Mouse (Mus musculus) C2C12 (cell line): Measurements from ENCODE around the gene Tnfrsf4. TPM values are rescaled to one million over a fixed set of nuclear protein-coding genes. Genes with fewer than 3 reads are reported as not detected.

Experiments
- H3K27me3 ChIP-seq: one replicate; pipeline ENCODE4 v1.6.1; 2011; ENCODE audit not compliant: control insufficient read depth, insufficient read depth, insufficient read length
- H3K36me3 ChIP-seq: one replicate; pipeline ENCODE4 v1.6.1; 2011; ENCODE audit not compliant: control insufficient read depth, insufficient read depth
- H3K4me3 ChIP-seq: one replicate; pipeline ENCODE4 v1.5.1; 2011; ENCODE audit warnings: mild to moderate bottlenecking, control low read depth; ENCODE audit not compliant: poor library complexity, insufficient read depth, severe bottlenecking
- H3K79me2 ChIP-seq: one replicate; pipeline ENCODE4 v1.6.1; 2011; ENCODE audit not compliant: control insufficient read depth, insufficient read depth
- H3K79me3 ChIP-seq: one replicate; pipeline ENCODE4 v1.6.1; 2011; ENCODE audit warnings: low read depth, control low read depth
- H3ac ChIP-seq: one replicate; pipeline ENCODE3; 2011; ENCODE audit warnings: low read depth; ENCODE audit not compliant: control insufficient read depth, insufficient read length
- CEBPB ChIP-seq: IDR thresholded peaks from one replicate; pipeline ENCODE4 v1.6.1; 2011; ENCODE audit warnings: low read depth, mild to moderate bottlenecking, control low read depth, moderate library complexity
- CTCF ChIP-seq: IDR thresholded peaks from one replicate; pipeline ENCODE4 v1.5.1; 2011; ENCODE audit not compliant: control insufficient read depth, insufficient read depth, insufficient read length
- FOSL1 ChIP-seq: IDR thresholded peaks from one replicate; pipeline ENCODE4 v1.8.0; 2011; ENCODE audit warnings: mild to moderate bottlenecking, low read length; ENCODE audit not compliant: poor library complexity, insufficient read depth, severe bottlenecking
- MAX ChIP-seq: IDR thresholded peaks from one replicate; pipeline ENCODE4 v1.6.1; 2011; ENCODE audit warnings: mild to moderate bottlenecking, control low read depth
- MYOD1 ChIP-seq: IDR thresholded peaks from one replicate; pipeline ENCODE4 v1.6.1; 2011; ENCODE audit warnings: low read depth; ENCODE audit not compliant: control insufficient read depth, insufficient read length
- MYOG ChIP-seq: IDR thresholded peaks from one replicate; pipeline ENCODE4 v1.6.1; 2011; ENCODE audit not compliant: control insufficient read depth, insufficient read length; ENCODE audit errors: extremely low read depth
- USF1 ChIP-seq: IDR thresholded peaks from one replicate; pipeline ENCODE4 v1.6.1; 2011; ENCODE audit warnings: low read depth, mild to moderate bottlenecking, control low read depth, moderate library complexity
- polyA plus RNA-seq: library from polyadenylated mRNA; unstranded; fragments of >200 nt; fragmentation: generic; extraction: Trizol; gene quantifications from one replicate; pipeline ENCODE4 v1.2.1, GENCODE M21; 2012; ENCODE audit warnings: missing spikeins

Gene Tnfrsf4
- polyA plus RNA-seq, 1 experiment: 0.54 TPM

GRCm38 (mm10) chr4:156030651-156031118 lies 17.0 kb downstream of the Tnfrsf4 start:
- H3K79me3 ChIP-seq: no peaks in the 10 kb centered on the region
- peaks cover 12% of the 10 kb centered on the region for H3K27me3 ChIP-seq
- H3K36me3 ChIP-seq: no peaks in the 10 kb centered on the region
- H3K4me3 ChIP-seq: no peak overlapping the region
- no peak for TF ChIP-seq MAX
- no peak for TF ChIP-seq CTCF
- no peak for TF ChIP-seq MYOD1
- TF ChIP-seq MYOG: no peak
- no peak for TF ChIP-seq USF1
- TF ChIP-seq CEBPB: no peak
- TF ChIP-seq FOSL1: no peak
- H3K79me2 ChIP-seq: no peaks in the 10 kb centered on the region
- H3ac ChIP-seq: peak overlapping the region; percentile 53

GRCm38 (mm10) chr4:156031255-156031592 lies 17.6 kb downstream of the Tnfrsf4 start:
- no peaks in the 10 kb centered on the region for H3K79me2 ChIP-seq
- H3K27me3 ChIP-seq: peaks cover 18% of the 10 kb centered on the region
- no peaks in the 10 kb centered on the region for H3K79me3 ChIP-seq
- H3ac ChIP-seq: peak overlapping the region; percentile 53
- TF ChIP-seq MAX: no peak
- no peak for TF ChIP-seq CTCF
- TF ChIP-seq MYOD1: no peak
- TF ChIP-seq CEBPB: no peak
- TF ChIP-seq MYOG: no peak
- no peak for TF ChIP-seq FOSL1
- TF ChIP-seq USF1: no peak
- H3K36me3 ChIP-seq: no peaks in the 10 kb centered on the region
- peak overlapping the region; percentile 30 for H3K4me3 ChIP-seq

GRCm38 (mm10) chr4:156031593-156032391 lies 18.1 kb downstream of the Tnfrsf4 start:
- Histone ChIP-seq H3ac (peak overlapping the region; percentile 39), H3K36me3 (no peaks in the 10 kb centered on the region), H3K79me3 (no peaks in the 10 kb centered on the region), H3K4me3 (peak overlapping the region; percentile 30), H3K79me2 (no peaks in the 10 kb centered on the region), H3K27me3 (peaks cover 19% of the 10 kb centered on the region)
- TF ChIP-seq CEBPB (no peak), MYOD1 (peak; percentile 47), CTCF (no peak), MYOG (no peak), FOSL1 (no peak)

GRCm38 (mm10) chr4:156032856-156033255 lies 19.2 kb downstream of the Tnfrsf4 start:
- no peak overlapping the region for H3ac ChIP-seq
- H3K4me3 ChIP-seq: no peak overlapping the region
- H3K36me3 ChIP-seq: no peaks in the 10 kb centered on the region
- H3K79me2 ChIP-seq: no peaks in the 10 kb centered on the region
- peaks cover 19% of the 10 kb centered on the region for H3K27me3 ChIP-seq
- no peak for TF ChIP-seq FOSL1
- TF ChIP-seq CEBPB: no peak
- no peak for TF ChIP-seq MYOG
- TF ChIP-seq MYOD1: no peak
- TF ChIP-seq CTCF: no peak
- no peak for TF ChIP-seq MAX
- no peak for TF ChIP-seq USF1
- no peaks in the 10 kb centered on the region for H3K79me3 ChIP-seq

GRCm38 (mm10) chr4:156033476-156034119 lies 20.0 kb downstream of the Tnfrsf4 start:
- TF ChIP-seq CTCF (peak; percentile 45), MYOG (no peak)
- no peak overlapping the region for H3ac ChIP-seq
- H3K79me3 ChIP-seq: no peaks in the 10 kb centered on the region
- H3K4me3 ChIP-seq: no peak overlapping the region
- H3K27me3 ChIP-seq: peaks cover 19% of the 10 kb centered on the region
- no peaks in the 10 kb centered on the region for H3K79me2 ChIP-seq
- no peaks in the 10 kb centered on the region for H3K36me3 ChIP-seq
